Comparison of ENCODE assay signal across 8 mouse cellular contexts in genomic region chr10:121476190-121476967, GRCm38 (mm10). TPM values are rescaled to one million over a fixed set of nuclear protein-coding genes. Genes with fewer than 3 reads are reported as not detected.
DNase-seq lines count a peak whose midpoint lies in the region; ATAC-seq lines count a peak whose summit lies in the region.

Gene Rassf3 (minus strand): TSS chr10:121476347.

- peak within 1 kb of the TSS; percentile 76 for H3K27ac ChIP-seq in hindbrain, embryonic 12.5 days

- no peaks in the 10 kb centered on the region for H3K9me3 ChIP-seq in hindbrain, embryonic 12.5 days (replicated peaks)

- DNase-seq in T-cell, adult 2 months (ENCODE audit: low spot score): peak; percentile 95
- peak; percentile 90 to 96 for DNase-seq in cerebellum, postnatal 14 days
- DNase-seq in frontal cortex, postnatal 14 days (ENCODE audit: low spot score in 2 of 2): peak; percentile 65 to 72
- peak; percentile 71 to 78 for DNase-seq in layer of hippocampus, postnatal 36 days
- DNase-seq in lung, postnatal 25 days (ENCODE audit: low spot score): peak; percentile 95
- DNase-seq in retina, adult 2 months (ENCODE audit: low read depth, low spot score): peak; percentile 84
- peak; percentile 98 for DNase-seq in thymus, postnatal 36 days

- WGBS in hindbrain, embryonic 12.5 days: 1% methylated on average over 51 of the region's 62 CpGs

- H3K36me3 ChIP-seq in hindbrain, embryonic 12.5 days: no peaks in the 10 kb centered on the region

- H3K4me2 ChIP-seq in hindbrain, embryonic 12.5 days (replicated peaks): peak within 1 kb of the TSS; percentile 97

- H3K4me1 ChIP-seq in hindbrain, embryonic 12.5 days: peaks cover 24% of the 10 kb centered on the region

- H3K9ac ChIP-seq in hindbrain, embryonic 12.5 days: peak within 1 kb of the TSS; percentile 72

- peaks cover 15% of the 10 kb centered on the region for H3K27me3 ChIP-seq in hindbrain, embryonic 12.5 days

- ATAC-seq in hindbrain, embryonic 12.5 days (ENCODE audit: low FRiP score): peak; percentile 93

- H3K4me3 ChIP-seq in hindbrain, embryonic 12.5 days: peak within 1 kb of the TSS; percentile 71

RNA-seq across cellular contexts. Expression of gene Rassf3, which starts in this region (rescaled TPM):
- polyA plus RNA-seq in hindbrain, embryonic 12.5 days (2016; fragmentation: Nextera tagmentation; extraction: Ambion mirVana): 12.7 and 13.4 TPM in 2 replicates
- total RNA-seq in layer of hippocampus, postnatal 36 days (2021): 1 to 10 TPM; 8.2 to 8.9 TPM

Comparison
In these comparisons a context has a peak if more than half of its experiments do, and no peak if none do; other contexts are left out.
1. Peak in every context shown above with its lines: DNase-seq, ATAC-seq, H3K4me3 ChIP-seq and H3K27ac ChIP-seq.